Mouse (Mus musculus) ZHBTc4 (cell line): ENCODE results near the gene Asb11.

Experiments used
- DNase-seq: peaks from one replicate; pipeline ENCODE4 v3.0.0-alpha.2; 2011; ENCODE audit warnings: low read depth, low spot score

Gene Asb11

DNA sequence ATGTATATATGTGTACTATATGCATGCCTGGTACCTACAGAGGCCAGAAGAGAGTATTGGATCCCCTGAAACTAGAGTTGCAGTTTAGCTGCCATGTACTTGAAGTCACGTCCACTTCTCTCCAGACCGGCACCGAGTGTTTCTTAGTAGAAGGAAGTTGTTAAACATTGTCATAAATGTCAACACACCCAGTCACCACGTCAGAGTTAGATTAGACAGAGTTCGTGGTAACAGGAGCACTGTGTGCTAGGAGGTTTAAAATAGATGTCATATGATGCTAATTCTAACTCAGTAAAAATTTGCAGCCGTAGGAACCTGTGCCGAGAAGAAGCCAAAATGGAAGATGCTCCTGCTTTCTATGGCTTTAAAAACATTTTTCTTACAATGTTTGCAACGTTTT lies at the start of gene Asb11:
Asb11 (plus strand) TSS at position 286 of the 400 bp plus-strand sequence.
- DNase-seq: no peak

DNA sequence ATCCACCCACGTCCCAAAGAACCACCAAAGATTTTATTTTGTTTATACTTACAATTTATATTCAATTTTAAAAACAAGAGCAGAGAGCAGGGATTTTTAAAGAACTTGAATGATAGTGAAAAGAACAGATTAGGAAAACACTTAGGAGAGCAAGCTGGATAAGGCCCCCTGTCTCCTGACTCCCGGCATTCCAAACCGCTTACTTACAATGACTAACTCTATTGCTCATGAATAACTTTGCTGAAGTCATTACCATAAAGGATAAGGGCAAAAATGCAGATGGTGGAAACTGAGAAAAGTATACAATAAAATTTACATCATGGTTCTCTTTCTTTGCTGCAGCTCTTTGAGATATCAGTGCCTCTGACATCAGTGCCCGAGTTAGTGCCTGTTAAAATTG lies 42.7 kb upstream of the Asb11 start:
- no peak for DNase-seq

DNA sequence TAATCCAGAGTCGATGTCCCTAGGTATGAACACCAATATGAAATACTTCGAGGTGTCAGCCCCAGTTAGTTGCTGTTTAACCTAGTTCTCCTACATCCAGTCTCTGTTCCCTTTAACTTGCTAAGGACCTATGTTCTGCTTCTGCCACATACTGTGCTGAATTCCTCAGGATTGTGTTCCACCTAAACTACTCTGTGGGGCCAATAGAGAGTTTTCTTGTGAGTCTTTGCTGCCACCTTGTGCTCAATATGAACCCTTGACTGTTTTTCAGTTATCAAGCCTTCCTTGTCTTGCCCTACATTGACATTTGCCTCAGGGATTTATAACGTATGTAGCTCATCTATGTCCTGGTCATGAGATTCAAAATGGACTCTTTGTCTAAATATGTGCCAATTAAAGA lies 38.3 kb upstream of the Asb11 start:
- peak; percentile 58 for DNase-seq

DNA sequence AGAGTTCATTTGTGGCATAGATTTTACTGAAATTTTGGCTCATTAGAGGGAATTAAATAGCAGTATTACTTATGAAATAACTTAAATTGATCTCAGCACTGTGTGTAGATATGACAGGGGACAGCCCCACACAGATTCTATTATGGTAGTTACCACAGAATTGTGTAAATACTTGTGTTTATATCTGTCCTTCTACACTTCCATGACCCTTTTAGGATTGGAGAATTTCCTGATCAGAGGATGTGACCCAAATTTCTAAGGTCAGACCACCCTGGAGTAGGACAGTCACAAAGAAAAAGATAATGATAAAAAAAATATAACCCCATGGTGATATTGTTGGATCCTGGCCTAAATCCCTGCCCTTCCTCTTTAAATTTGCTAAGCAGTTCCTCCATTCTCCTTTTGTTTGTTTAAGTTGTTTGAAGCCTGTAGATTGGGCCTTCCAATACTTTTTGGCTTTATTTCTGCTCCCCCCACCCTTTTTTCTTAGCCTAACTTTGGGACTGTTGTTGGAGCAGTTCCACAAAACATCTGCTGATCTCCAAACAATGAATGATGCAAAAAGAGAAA lies 31.6 kb upstream of the Asb11 start:
- no peak for DNase-seq

DNA sequence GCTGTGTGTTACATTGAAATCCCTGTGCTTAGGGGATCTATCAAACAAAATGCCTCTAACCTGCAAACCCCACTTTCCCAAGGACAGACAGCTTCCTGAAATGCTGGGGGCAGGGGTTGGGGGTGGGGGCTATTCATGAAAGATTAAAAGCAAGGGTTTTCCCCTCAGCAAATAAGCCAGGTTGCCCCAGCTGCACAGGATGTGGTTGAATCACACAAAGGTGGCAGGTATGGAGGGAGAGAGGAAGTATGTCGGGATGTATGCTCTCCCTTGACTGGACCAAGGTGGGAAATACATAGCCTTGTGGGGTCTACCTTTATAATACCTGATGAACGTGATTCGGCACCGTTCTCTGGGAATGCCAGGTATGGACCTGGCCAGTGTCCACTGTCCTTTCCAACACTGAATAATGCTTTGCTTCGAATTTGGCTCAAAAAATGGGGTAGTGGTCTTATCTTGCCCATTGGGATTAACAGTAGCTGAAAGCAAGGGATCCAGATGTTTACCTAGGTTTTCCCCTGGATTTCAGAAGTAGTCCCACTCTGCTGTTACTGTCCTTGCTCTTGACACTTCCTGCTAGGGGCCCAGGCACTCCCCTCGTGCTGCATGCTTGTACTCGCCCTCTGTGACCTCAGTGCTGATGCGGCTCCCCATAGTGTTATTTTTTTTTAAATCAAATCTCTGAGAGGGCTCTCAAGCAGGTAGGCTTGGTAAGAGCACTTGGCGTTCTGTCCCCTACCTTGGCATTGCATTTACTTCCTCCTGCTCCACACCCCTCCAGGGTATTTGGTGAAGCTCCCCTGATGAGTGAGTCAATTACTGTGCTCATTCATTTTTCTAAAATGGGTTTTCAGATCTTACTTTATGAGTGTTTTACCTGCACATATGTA lies 30.4 kb upstream of the Asb11 start:
- no peak for DNase-seq

DNA sequence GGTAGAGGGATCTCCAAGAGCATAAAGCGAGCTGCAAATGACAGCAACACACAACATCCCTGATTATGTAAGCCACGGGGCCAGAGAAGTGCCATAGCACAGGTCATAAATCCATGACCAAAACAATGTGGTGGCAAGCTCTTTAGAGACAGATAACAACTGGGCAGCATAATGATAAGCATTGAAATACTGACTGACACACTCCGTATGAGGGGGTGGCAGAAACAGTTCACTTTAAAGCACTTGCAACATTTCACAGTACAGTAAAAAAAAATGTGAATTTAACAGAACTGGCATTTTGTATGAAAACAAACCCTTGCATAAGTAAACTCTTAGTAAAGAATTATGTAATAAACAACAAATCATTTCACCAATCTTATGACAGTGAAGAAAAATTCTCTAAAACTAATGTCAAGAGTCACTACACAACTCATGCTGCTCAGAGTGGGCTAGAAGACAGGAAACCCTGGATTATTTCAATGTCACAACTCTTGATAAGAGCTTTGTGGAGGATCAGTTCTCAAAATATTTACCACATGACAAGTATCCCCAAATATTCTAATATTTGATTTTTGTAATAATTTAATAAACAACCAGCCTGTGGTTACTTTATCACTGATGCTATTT lies 28.4 kb upstream of the Asb11 start:
- no peak for DNase-seq

DNA sequence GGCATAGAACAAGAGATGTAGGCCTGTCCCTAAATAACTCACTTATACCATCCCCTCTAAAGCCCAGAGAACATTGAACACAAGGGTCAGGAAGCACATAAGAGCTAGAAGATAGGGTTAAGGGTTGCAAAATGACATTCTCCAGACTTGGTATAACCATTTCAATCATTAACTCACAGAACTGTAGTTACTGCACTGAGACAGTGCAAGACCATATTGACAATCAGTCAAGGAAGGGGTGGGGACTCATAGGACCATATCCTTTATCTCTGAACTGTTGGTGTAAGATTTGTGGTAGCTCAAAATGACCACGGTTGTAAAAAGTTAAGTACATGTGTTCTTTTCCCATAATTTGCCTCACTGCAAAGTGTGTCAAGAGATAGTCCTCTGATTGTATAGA lies 26.2 kb upstream of the Asb11 start:
- DNase-seq: no peak

DNA sequence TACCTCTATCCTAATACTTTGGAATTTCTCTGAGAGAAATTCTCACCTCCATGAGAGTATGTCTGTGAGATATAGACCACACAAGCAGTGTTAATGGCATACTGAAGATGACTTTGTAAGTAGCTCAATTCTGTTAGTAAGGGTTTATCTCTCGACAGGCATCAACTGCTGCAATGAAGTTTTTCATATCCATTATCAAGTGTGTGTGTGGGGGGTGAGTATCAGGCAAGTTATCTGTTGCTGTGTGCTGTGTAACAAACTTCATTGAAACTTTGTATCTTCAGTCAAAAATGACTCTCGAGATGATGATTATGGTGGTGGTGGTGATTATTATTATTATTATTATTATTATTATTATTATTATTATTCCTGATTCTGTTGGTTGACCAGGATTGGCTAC lies 20.0 kb upstream of the Asb11 start:
- no peak for DNase-seq

DNA sequence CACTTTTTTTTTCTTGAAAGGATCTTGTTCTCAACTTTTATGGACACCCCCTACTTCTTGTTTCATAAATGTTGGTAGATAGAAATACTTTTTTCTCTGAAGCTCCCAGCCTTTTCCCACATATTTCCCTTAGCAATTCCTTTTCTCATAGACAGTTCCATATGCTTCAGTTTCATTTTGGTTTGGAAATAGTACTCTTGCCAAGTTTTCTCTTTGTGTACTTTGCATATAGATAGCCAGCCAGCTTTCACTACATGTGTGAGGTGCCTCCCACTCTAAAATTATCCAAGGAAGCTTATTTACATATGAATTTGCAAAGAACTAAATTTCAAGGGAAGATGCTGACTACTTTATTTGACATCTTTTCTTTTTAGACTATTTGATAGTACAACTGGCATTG lies 18.8 kb upstream of the Asb11 start:
- no peak for DNase-seq

DNA sequence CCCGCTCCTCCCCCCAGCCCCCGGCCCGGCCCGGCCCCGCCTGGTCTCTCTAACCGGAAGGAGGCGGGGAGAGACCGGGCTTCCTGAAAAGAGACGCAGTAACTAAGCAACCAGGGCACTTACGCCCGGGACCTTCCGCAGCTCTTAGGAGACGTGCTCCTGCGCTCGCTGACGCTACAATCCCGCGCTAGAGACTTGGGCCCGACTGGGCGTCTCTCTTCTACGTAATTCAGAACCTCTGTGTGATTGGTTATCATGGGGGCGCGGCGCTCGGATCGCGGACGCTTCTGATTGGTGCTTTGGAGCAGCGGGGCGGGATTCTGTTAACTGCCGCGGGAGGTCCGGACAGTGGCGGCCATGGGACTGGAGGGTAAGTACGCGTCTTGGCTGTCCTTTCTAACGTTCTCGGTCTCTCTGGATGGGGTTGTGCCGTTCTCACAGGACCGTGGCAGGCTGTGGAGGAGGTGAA lies 17.3 kb upstream of the Asb11 start, which contains the start of gene Piga:
Piga (plus strand) TSS at position 317 of the 469 bp plus-strand sequence.
- DNase-seq: peak; percentile 97

DNA sequence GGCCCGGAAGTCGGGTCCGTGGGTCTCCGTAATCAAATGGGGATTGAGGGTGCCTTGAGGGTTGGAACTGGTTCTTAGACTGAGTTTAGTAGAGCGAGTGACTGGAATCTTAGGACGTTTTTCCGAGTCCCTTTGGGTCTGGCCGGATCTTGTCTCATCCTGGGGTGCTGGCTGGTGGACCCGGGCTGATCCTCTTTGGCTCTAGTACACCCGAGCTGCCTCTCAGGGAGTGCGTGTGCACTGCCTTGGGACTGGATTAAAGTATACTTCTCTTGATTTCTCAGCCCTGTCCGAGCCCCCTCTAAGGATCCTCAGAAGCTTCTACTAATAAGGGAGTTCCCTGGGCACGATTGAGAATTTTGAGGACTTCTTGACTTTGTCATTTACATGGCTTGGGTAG lies 16.8 kb upstream of the Asb11 start:
- DNase-seq: no peak

DNA sequence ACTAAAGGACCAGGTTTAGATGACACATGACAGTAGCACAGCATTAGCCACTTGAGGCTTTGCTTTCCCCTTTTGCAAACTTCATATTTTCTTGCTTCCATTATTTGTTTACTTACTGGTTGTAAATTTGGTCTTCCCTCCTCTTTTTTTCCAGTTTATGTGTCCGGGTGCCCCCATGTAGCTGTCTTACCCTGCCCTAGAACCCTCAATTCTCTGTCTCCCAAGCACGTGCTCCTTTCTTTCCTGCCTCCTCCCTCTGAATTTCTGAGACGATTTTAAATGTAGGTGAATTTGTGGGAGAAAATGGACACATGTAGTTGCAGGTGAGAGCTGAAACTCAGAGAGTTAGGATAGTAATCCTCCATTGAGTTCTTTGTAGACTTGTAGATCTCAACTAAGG lies 16.3 kb upstream of the Asb11 start:
- DNase-seq: no peak

DNA sequence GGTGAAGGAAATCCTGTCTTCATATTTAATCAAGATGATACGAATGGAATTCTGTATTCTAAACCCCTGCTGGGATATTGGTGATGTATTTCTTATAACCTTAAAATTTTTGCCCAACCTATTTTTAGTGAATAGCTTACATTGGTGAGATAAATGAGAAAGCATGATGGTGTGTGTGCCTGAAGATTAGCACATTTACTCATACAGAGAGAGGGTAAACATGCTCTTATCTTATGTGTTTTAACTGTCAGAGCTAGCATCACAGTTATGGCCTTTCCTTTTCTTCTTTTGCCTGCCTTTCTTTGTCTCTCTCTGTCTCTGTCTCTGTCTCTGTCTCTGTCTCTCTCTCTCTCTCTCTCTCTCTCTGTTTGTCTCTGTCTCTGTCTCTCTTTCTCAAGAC lies 12.0 kb upstream of the Asb11 start:
- DNase-seq: no peak

DNA sequence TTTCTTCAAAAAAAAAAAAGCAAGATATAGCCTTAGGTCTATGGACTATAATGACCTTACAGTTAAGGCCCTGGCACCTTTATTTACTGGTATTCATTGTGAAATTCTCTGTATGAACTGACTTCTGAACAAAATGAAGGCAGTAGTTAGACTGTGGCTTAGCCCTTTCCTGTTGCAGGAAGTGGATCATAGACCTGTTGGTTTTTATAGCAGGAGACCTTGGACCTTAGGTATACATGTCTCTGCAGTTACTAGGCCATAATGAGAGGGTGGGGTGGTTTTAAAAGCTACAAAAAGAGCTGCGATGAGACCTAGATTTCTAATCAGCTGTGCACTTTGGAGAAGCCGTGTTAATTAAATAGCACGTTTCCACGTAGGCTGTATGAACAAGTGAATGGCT lies 9.5 kb upstream of the Asb11 start:
- DNase-seq: no peak

DNA sequence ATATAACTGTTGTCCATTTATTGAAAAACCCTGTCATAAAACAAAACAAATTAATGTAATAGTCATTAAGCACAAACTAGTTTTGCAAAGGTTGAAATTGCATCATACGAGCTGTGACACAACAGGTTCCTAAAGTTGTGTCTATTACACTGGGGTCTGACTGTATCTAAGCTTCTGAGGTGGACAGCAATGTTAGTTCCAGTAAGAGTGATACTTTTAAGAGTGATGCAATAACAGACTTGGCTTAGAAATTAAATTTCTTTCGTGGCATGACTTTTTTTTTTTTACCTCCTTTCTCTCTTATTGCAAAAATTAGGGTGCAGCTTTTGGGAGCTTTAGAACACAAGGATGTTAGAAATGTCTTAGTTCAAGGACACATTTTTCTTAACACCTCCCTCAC lies 8.6 kb upstream of the Asb11 start:
- no peak for DNase-seq

DNA sequence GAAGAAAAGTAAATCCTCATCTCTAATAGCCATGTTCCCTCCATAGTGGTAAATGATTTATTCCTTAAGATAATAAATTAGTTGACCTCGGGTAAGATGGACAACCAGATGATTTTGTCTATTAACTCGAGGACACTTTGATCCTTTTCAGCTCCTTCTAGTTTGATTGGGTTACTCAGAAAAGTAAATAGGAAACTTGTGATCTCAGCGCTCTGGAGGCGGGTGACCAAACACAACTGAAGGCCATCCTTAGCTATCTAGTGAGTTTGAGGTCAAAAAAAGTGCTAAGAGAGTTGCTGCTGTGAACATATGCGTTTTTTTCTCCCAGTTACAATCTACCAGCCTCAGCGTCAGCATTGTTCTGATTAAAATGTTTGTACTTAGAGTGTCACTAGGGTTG lies 6.2 kb upstream of the Asb11 start:
- DNase-seq: no peak

DNA sequence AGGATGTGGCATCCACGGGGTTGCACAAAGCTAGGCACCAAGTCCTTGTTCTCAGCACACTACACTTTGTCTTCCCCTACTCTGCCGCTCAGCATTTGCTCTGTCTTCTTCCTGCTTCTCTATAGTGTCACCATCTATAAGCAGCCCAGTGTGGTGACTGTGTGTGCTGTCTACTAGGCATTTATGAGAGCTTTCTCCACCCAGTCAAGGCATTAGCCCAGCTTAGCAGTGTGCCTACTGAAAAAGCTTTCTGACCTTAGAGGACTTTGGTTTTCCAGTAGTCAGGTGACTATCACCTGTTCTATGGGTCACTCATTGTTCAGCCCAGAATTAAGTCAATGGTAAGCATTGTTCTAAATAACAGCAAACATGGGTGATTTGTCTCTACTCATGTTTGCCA lies 5.7 kb upstream of the Asb11 start:
- DNase-seq: no peak

DNA sequence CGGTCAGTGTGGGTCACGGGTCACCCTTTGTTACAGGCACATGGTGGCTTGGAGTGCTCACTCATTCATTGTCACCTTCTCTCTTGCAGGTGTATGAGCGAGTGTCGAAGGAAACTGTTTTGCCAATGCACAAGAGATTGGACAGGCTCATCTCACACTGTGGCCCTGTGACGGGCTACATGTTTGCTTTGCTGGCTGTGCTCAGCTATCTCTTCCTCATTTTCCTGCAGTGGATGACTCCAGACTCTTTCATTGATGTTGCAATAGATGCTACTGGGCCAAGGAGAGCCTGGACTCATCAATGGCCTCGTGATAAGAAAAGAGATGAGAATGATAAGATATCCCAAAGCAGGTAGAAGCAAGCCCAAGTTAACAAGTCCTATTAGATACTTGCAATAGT lies 5.3 kb upstream of the Asb11 start:
- no peak for DNase-seq

DNA sequence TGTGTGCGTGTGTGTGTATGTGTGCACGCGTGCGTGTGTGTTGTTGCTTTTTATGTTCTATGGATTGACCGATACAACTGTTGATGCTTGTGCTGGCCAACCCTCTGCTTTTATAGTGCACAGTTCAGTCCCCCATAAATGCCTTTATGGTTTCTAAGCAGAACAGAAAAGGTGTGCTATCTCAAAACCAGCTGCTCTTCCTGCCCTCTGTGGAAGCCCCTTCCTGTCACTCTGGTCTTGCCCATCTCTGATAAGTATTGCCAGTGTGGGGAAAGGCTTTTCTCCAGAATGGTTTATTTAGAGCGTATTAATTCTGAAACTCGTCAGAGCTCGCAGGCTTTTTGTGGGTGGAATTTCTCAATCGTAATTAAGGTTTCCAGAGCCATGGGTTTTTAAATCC lies 4.1 kb upstream of the Asb11 start:
- no peak for DNase-seq

DNA sequence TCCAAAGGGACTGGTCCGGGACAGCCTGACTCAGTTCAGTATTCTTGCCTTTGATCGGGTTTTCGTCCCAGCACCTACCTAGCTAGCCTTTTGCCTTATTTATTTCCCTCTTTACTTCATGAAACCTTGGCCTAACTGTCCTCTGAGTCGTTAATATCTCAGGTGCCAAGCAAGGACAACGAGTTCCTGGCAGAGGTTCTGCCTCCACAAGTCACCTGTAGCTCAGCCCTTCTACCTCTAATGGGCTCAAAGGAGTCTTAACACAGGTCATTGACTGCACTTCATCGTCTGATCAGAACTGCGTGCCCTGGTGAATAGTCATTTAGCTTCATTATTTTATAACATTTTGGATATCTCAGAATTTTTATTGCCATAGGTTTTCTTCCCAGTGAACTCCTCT lies 2.7 kb downstream of the Asb11 start:
- DNase-seq: no peak

DNA sequence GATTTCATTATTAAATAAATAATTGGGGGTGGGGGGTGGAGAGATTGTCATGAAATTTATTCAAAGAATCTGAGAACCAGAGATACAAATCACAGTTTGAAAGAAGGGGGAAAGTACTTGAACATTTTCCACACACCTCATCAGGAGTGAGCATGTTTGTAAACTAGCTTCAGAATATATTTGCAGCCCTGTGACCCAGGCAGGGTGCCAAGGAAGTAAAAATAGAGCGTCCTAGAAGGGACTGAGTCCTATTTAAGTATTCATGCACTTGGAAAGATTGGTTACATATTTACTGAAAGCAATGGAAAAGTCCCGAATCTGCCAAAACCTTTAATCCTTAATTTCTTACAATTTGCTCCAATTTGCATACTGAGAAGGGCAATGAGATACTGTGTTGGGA lies 3.3 kb downstream of the Asb11 start:
- no peak for DNase-seq

DNA sequence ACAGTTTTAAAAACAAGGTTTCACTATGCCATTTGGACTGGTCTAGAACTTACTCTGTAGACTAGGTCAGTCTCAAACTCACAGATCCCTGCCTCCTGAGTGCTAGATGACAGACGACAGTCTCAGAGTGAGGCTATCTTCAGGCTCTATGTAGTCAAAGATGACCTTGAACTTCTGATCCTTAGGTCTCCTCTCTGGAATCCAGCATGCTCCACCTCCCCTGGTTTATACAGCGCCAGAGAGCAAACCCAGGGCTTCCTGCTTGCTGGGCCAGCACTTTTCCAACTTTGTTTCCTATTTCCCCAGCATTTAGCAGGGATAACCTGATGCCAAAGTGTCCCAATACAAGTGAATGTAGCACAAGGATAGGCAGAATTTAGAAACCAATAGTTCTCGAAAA lies 3.9 kb downstream of the Asb11 start:
- no peak for DNase-seq

DNA sequence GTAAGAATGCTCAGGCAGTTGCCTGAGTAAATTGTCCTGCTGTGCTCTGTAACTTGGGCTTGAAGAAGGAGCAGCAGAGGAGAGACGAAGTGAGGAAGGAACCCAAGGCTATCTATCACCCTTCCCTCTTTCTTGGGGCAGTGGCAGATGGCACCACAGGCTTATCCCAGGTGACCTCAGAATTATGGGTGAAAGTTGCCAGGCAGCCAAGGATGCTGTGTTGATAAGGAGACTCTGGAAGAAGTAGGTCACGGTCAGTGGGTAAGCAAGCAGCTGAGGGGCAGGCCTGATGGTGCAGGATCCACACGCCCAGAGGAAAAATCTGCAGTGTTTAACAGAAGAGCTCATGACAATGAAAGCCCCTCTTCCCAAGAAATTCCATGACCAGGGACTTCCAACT lies 4.5 kb downstream of the Asb11 start:
- no peak for DNase-seq
